Mouse (Mus musculus) E14TG2a.4 (cell line): ENCODE data around the gene Gpr39.

ENCODE experiments used
- CTCF ChIP-seq: conservative IDR thresholded peaks from 2 replicates; pipeline ENCODE4 v1.5.1; 2014; ENCODE audit warnings: low read length
- POU5F1 ChIP-seq: IDR thresholded peaks from 2 replicates; pipeline ENCODE4 v1.6.1; 2014; ENCODE audit warnings: low read length, borderline replicate concordance

GRCm38 (mm10) chr1:125729731-125730536, 53.1 kb downstream of the Gpr39 start:
- peak; percentile 66 for TF ChIP-seq CTCF
- TF ChIP-seq POU5F1, result no peak
